Mouse (Mus musculus) kidney, adult 8-10 months (tissue): ENCODE results near the gene Zfp593.
A peak's percentile ranks its signal among the peaks of the same experiment; 100 is the strongest.

Experiments used
- DNase-seq, 2 experiments: peaks; one replicate each; pipeline ENCODE4 v3.0.0; 2022

The Zfp593 gene

DNA sequence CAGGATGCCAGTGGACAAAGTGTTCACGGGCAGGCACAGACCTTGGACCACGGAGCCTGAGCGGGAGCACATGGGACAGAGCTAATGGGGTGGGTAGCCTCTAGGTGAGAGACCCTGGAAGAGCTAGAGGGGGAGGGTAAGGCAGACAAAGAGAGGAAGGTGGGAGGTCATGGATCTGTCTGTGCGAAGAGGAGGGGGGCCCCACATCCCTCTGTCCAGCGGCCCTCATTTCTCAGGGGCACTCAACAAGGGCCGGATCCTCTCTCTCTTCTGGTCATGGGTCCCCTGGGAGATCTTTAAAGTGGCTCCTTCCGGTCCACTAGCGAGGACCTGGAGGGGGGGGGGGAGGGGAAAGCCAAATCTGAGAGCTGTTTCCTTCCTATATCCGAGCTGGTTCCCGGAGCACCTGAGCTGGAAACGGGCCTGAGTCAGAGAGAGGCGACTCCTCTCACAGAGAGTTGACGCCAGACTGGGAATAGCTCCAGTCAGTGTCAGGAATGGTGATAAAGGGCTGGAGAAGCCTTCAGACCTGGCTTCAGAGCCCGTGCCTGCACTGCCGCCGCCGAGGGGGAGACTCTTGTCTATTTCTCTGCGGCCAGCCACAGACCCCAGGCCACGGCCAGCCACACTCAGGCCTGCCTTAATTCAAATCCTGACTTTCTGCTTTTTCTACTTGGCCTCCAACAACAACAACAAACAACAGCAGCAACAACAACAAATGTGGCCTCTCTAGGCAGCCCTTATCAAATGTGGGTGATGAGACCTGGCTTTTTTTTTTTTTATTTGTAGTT, 11.2 kb upstream of the Zfp593 start:
- peak in 1 of 2 experiments; percentile 46 for DNase-seq

DNA sequence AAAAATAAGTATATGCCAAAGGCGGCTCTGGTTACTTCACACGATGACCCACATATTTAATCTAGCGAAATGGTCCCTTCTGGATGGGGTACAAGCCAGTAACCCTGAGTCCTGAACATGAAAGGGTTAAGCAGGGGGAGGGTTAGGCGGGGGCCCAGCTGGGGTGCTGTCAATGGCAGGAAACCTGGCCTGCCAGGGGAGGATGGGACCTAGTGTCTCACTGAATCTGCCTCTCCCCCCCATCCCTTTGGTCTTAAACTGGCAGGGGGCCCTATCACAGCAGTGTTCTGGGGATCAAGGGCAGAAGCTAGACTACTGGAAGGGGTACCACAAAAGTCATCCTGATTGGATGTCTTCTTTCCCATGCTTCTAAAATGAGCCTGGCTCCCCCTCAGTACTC, 10.5 kb upstream of the Zfp593 start:
- no peak for DNase-seq

GRCm38 (mm10) chr4:134254835-134255234, 9.4 kb upstream of the Zfp593 start:
- no peak for DNase-seq

DNA sequence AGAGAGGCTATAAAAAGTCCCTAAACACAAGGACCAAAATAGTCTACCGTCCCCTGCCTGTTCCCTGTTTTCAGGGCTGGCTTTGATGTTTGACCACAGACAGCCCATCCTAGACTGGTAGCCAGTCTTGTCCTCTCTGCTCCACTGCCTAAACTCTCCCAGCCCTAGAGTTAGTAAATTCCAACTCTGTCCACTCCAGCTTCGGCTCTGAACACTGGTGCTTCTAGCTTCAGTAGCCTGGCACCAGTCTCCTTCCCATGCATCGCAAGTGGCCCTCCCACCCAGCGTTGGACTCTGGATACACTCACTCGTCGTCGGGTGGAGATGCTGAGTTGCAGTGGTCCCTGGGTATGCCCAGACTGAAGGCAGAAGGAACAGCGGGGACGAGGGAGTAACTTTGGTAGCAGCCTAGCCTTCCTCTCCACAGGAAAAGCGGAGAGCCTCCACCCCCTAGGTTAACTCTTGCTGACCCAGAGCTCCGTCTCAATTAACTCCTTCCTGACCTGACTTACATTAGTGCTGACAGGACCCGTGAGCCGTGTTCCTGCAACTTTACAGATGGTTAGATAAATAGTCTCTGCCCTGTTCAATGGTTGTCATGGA, 8.4 kb upstream of the Zfp593 start, which contains the start of gene Grrp1:
Gene Grrp1, minus strand, starts transcription at position 385 of the 603 bp plus-strand sequence.
- no peak for DNase-seq

GRCm38 (mm10) chr4:134252911-134253721, 7.7 kb upstream of the Zfp593 start:
- DNase-seq, result peak; percentile 36 to 38

GRCm38 (mm10) chr4:134252131-134252910, 6.9 kb upstream of the Zfp593 start:
- DNase-seq, result no peak

DNA sequence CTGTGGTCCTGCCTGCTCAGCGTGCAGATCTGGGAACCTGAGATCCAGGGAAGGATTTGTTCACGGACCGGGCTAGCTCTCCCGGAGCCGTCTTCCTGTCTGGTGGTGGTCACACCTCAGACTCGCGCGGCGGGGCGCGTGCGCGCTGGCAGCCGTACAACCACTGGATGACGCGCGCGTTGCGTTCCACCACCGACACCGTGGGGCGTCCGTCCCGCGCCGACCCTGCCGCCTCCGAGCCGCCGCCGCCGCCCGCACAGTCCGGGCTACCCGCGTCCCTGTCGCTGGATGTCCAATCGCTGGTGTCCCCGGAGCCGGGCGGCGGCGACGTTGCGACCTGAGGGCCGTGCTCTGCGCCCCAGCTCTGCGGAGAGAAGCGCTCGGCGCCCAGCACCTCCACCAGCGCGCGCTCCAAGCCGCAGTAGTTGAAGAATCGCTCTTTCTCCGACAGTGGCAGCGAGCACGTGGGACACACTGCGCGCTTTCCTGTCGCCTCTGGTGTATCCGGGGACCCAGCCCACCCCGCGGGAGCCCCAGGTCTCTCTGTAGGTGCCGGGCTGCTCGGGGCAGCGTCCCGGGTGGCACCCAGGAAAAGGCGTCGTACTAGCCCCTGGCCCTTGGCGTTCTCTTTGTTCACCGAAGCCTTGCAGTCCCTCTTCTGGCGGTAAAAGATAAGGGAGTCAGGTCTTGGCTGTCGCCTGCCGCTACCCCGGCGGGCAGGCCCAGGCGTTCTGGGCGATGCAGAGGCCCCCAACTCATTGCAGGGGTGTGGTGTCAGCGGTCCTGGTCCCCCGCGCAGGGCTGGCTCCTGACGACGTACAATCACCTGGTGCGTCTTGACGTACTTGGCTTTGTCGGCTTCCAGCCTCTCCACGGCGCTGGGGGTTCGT, 6.1 kb upstream of the Zfp593 start:
- no peak for DNase-seq

- no peak for DNase-seq
These were observed 5.5 kb upstream of the Zfp593 start for GRCm38 (mm10) chr4:134250930-134251240.

DNA sequence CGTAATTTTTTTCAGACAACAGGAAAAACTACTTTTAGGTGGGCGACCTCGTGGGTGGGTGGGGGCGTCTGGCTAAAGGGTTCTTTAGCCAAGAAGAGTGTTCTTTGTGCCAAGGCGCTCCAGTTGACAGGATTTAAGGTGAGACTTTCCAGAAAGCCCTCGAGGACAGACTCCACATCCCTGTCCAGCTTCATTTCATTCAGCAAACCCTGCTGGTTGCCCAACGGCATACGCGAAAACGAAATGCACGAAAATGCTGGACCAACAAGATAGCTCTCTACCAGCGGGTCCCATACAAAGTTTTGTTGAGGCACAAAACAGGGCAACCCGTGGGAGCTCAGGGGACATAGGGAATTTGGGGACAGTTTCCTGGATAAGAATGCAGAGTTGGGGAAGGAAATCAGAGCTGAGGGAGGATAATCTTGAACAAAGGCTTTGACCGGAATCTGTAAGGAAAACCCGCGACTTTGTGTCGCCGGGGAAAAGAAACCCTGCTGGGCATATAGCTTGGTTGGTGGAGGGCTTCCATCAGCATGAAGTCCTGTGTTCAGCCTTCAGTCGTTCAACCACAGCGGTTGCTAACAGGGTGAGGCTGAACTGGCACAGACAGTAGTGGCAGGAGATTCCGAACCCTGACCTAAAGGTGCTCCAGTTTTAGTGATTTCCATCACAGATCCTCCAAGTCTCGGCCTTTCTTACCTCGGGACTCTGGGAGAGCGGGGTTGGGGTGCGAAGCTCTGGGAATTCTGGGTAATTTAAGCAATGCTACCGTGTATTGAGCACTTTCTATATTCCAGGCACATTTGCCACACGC, 4.9 kb upstream of the Zfp593 start:
- DNase-seq, result no peak

- DNase-seq, result peak in 1 of 2 experiments; percentile 67
These were observed 4.3 kb upstream of the Zfp593 start for GRCm38 (mm10) chr4:134249651-134250050.

GRCm38 (mm10) chr4:134246719-134247258, 1.4 kb upstream of the Zfp593 start, which contains the start of gene Gm30191:
Gm30191 (plus strand) TSS chr4:134246935.
- no peak for DNase-seq

- DNase-seq, result peak in 1 of 2 experiments; percentile 33
These were observed 864 bp upstream of the Zfp593 start for GRCm38 (mm10) chr4:134246256-134246655.

DNA sequence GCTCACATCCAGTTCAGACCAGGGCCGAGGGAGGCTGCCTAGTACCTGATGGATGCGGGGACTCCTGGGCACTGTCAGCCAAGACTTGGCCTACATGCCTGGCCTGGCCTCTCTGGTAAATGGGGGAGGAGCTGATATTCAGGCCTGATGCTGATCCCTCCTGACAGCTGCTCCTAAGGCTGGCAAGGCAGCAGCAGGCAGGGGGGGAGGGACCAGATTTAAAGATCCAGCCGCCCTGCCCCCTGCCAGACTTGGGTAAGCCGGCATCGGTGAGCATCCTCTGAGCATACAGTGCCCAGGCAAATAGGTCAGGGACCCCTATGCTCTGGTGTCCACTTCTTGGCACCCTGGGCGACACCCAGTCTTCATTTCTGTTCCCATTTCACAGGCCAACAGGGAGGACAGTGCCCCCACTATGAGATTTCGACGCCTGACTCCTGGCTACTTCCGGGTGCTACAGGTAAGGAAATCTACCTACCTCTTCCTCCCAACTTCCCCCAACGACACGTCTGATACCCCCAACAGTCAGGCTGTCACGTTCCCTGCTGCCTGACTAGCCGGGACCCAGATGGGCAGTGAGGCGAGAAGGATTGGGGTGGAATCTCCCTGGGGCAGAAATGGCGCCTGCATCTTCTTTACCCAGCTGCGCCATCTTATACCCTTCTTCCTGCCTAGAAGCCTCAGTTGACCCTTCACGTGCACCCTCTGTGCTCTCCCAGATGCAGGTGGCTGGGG, 1.7 kb downstream of the Zfp593 start, which contains the start of gene E130218I03Rik:
Gene E130218I03Rik, plus strand, starts transcription at position 147 of the 735 bp plus-strand sequence.
- DNase-seq, result no peak

GRCm38 (mm10) chr4:134238686-134239085, 6.7 kb downstream of the Zfp593 start:
- DNase-seq, result no peak

DNA sequence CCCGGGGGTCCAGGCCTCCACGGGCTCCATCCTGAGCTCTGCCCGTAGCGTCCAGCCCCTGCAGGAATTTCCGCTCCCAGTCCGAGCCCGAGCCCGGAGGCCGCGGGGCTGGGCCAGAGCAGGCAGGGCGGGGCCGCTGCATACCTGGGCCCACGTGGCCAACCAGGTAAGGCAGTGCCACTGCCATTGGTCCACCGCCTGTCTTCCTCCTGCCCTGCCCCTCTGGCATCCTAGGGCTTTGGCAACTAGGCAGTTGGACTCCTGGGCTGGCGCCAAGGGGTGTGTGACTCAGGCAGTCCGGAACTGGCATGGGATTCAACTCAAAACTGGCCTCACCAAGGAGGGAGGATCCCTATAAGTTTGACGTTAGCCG, 7.1 kb downstream of the Zfp593 start, which contains the start of gene Cnksr1:
Gene Cnksr1, minus strand, starts transcription at position 121 of the 373 bp plus-strand sequence.
- DNase-seq, result peak; percentile 94 to 96

DNA sequence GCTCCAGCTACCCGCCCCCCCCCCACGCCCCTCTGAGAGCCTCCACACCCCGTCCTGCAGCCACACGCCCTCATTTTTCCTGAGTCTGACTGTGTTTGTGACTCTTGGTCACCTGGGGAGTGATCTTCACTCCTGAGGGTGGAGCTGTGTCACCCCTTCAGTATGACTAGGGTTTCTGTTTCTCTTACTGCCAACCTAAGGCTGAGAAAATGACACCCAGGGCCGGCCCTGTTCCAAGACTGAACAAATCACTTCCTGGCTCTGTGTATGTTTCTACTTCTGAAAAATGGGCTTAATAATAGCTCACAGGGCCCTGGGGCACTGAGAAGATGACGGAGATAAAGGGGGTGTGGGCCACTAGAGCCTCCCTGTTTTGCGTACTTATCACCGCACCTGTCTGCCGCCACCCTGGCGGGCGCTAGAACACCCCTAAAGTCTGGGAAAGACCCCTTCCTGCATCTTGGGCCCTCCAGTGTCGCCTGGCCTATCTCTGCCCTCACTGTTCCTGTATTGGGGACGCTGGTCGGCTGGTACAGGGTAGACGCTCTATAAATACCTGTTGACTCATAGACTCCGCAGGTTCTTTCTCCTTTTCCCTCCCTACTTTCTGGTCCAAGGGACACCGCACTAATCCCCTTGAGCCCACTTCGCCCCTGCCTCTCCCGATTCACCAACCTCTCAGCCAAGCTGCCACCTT, 7.7 kb downstream of the Zfp593 start:
- no peak for DNase-seq

- no peak for DNase-seq
These were observed 10.5 kb downstream of the Zfp593 start for GRCm38 (mm10) chr4:134234876-134235275.

DNA sequence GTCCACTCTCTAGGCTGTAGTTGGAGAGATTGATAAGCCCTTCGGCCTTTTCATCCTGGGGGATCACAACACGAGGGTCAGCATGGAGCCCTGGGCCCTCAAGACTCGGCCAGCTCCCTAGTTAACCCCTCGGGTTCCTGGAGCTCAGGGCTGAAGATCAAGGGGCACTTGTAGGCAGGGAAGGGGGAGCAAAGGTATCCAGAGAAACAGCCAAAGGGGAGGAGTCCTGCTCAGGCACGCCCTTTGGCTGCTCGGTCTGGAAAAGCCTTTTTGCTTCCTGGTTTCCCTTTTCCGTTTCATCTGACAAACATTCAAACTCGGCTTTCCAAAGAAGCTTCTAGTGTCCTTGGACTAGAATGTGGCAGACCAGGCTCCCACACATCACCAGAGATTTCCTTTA, 15.0 kb downstream of the Zfp593 start:
- DNase-seq, result peak; percentile 47 to 50

- DNase-seq, result no peak
These were observed 18.2 kb downstream of the Zfp593 start, which contains the start of gene Catsper4 for GRCm38 (mm10) chr4:134227194-134227593. Catsper4 (minus strand) TSS chr4:134227383.
